Mouse (Mus musculus) lung, embryonic 14.5 days (tissue): ENCODE results near the gene L3mbtl1. TPM values are rescaled to one million over a fixed set of nuclear protein-coding genes. Genes with fewer than 3 reads are reported as not detected.

ENCODE experiments used
- ATAC-seq: fragments of 200-750 bp; cut with Nextera tagmentation; 2 replicates; pipeline ENCODE4 v1.8.0; 2017; ENCODE audit warnings: mild to moderate bottlenecking, moderate TSS enrichment, moderate library complexity; ENCODE audit not compliant: insufficient read depth
- DNase-seq: peaks from one replicate; pipeline ENCODE4 v3.0.0-alpha.2; 2015
- H3K27ac ChIP-seq: fragments of 300-500 bp; sonication (generic); 2 replicates; pipeline ENCODE4 v1.5.1; 2014; ENCODE audit warnings: low read depth, mild to moderate bottlenecking, moderate library complexity
- H3K27me3 ChIP-seq: fragments of 300-500 bp; sonication (generic); 2 replicates; pipeline ENCODE4 v1.6.1; 2014; ENCODE audit warnings: low read length, control low read depth; ENCODE audit not compliant: insufficient read depth
- H3K36me3 ChIP-seq: fragments of 300-500 bp; sonication (generic); 2 replicates; pipeline ENCODE4 v1.6.1; 2014; ENCODE audit warnings: control low read depth; ENCODE audit not compliant: insufficient read depth
- H3K4me1 ChIP-seq: fragments of 300-500 bp; sonication (generic); 2 replicates; pipeline ENCODE4 v1.6.1; 2014; ENCODE audit warnings: antibody characterized with exemption, control low read depth; ENCODE audit not compliant: insufficient read depth
- H3K4me2 ChIP-seq: fragments of 300-500 bp; sonication (generic); 2 replicates; pipeline ENCODE4 v1.6.1; 2014; ENCODE audit warnings: mild to moderate bottlenecking
- H3K4me3 ChIP-seq: fragments of 300-500 bp; sonication (generic); 2 replicates; pipeline ENCODE4 v1.5.1; 2014; ENCODE audit warnings: low read depth, low read length
- H3K9ac ChIP-seq: fragments of 300-500 bp; sonication (generic); 2 replicates; pipeline ENCODE4 v1.6.1; 2014
- H3K9me3 ChIP-seq: fragments of 300-500 bp; sonication (generic); 2 replicates; pipeline ENCODE4 v1.6.1; 2016; ENCODE audit warnings: low read depth, low read length, control low read depth
- CTCF ChIP-seq: IDR thresholded peaks from 2 replicates; pipeline ENCODE4 v1.5.1; 2016; ENCODE audit warnings: antibody characterized with exemption, low read depth
- WGBS: fragments of 180-500 bp; shearing (Covaris S2); extraction: QIAGEN DNeasy Blood & Tissue Kit; methylation state at CpG from one replicate; pipeline ENCODE4 v1.1.7; 2014; 5-methylcytosine and 5-hydroxymethylcytosine counted together
- polyA plus RNA-seq: library from polyadenylated mRNA; unstranded; fragments of >200 nt; fragmentation: Nextera tagmentation; extraction: Ambion mirVana; gene quantifications from 2 replicates; pipeline ENCODE4 v1.2.1, GENCODE M21; 2014

Gene L3mbtl1
- polyA plus RNA-seq, 1 experiment from 2014 or later = 0.21 TPM

DNA sequence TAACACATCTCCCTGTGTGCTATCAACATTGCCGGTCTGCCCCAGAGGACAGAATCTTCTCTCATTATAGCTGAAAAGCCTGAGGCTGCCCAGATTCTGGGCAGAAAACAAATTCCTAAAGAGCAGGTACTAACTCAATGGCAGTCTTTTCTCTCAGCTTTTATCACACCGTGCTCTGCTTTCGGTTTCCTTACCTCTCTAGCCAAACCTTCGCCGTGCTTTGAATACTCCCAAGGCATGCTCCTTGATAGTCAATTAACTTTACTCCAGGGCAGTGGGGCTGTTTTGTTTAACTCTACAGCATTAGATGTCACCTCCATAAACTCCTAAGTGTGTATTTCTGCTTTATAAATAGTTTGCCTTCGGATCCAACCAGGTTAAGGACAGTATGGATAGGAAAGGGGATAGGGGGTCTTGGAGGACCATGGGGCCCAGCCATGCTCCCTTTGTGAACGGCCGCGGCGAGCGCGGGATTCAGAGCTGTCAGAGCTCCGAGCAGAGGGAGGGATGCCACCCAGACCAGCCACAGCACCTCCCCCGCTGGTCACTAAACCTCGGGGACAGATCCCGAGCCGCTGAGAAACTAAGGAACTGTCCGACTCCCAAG is 12.7 kb upstream of the L3mbtl1 start:
- no peak for TF ChIP-seq CTCF
- ATAC-seq (peak; percentile 2; the same call in 1 of the 2 replicates), DNase-seq (peak; percentile 64)
- H3K9ac ChIP-seq = peak overlapping the region; percentile 100
- under 1% methylated on average over 18 of the region's 18 CpGs for WGBS
- peak overlapping the region; percentile 99 for H3K4me3 ChIP-seq
- no peaks in the 10 kb centered on the region for H3K9me3 ChIP-seq
- peaks cover 4% of the 10 kb centered on the region for H3K27me3 ChIP-seq
- H3K27ac ChIP-seq = peak overlapping the region; percentile 98
- peak overlapping the region; percentile 89 for H3K4me2 ChIP-seq
- H3K36me3 ChIP-seq = peaks cover 30% of the 10 kb centered on the region
- H3K4me1 ChIP-seq = 0 out of 2 replicates have a peak, but pooled peaks cover 3% of the 10 kb centered on the region

GRCm38 (mm10) chr2:162931123-162931673 is 12.1 kb upstream of the L3mbtl1 start, which contains the start of gene Srsf6:
Gene Srsf6 (plus strand): TSS chr2:162931528.
- peak; percentile 98 for DNase-seq
- Histone ChIP-seq H3K4me3 (peak within 1 kb of the TSS; percentile 99), H3K27ac (peak within 1 kb of the TSS; percentile 98), H3K36me3 (peaks cover 35% of the 10 kb centered on the region), H3K9ac (peak within 1 kb of the TSS; percentile 100), H3K9me3 (no peaks in the 10 kb centered on the region), H3K4me2 (peak within 1 kb of the TSS; percentile 89), H3K27me3 (peaks cover 4% of the 10 kb centered on the region), H3K4me1 (0 out of 2 replicates have a peak, but pooled peaks cover 3% of the 10 kb centered on the region)
- no peak for TF ChIP-seq CTCF
- under 1% methylated on average over 41 of the region's 68 CpGs for WGBS
- peak; percentile 91 for ATAC-seq

DNA sequence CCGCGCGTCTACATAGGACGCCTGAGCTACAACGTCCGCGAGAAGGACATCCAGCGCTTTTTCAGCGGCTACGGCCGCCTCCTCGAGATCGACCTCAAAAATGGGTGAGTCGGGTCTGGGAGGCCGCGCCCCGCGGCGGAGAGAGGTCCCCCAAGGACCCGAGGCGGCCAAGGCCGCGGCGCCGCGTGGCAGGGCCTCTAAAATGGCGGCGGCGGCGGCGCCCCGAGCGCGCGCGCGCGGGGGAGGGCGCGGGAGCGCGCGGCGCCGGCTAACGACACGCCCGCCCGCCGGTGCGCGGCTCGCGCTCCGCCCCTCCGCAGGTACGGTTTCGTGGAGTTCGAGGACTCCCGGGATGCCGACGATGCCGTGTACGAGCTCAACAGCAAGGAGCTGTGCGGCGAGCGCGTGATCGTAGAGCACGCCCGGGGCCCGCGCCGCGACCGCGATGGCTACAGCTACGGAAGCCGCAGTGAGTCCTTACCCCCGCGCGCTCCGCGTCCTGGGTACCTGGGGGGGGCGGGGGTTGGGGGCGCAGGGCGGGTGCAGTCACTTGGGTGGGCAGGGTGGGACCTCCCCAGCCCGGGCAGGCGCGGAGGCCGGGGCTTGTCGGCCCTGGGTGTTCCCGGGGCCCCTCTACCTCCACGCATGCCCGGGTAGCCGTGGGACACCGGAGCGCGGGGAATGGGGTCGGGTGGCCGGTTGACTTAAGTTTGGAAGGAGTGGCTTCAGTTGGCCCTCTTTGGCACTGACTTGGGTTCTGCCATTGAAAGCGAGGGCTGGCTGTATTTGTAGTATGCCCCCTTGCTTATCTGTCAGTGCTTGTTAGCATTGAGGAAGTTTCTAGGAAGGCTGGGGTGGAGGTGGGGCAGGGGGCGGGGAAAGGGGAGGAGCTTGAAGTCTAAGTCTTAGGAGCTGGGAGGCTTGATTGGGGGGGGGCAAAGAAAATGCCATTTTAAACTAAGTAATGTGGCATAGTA is 11.3 kb upstream of the L3mbtl1 start:
- peak overlapping the region; percentile 99 for H3K4me3 ChIP-seq
- ATAC-seq = peak; percentile 49
- H3K9me3 ChIP-seq = no peaks in the 10 kb centered on the region
- H3K27ac ChIP-seq = peak overlapping the region; percentile 98
- 0 out of 2 replicates have a peak, but pooled peaks cover 3% of the 10 kb centered on the region for H3K4me1 ChIP-seq
- H3K4me2 ChIP-seq = peak overlapping the region; percentile 89
- H3K27me3 ChIP-seq = peaks cover 4% of the 10 kb centered on the region
- TF ChIP-seq CTCF = no peak
- peak overlapping the region; percentile 100 for H3K9ac ChIP-seq
- peak; percentile 78 for DNase-seq
- H3K36me3 ChIP-seq = peaks cover 43% of the 10 kb centered on the region
- WGBS = under 1% methylated on average over 83 of the region's 103 CpGs

DNA sequence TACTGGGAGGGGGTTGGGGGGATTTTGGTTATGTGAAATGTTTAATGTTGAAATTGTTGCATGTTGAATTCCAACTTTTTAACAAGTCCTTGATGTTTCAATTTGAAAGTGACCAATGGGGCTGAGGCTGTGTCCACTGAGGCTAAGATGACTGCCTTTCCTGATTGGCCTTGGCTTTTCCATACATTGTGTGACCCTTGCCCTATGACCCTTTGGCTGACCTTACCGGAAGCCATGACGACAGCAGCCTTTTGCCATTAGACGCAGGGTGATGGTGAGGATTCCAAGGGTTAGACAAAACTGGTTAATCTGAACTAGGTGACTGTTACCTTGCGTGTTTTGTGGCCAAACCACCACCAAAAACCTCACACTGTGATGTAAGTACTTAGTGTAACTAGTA is 10.6 kb upstream of the L3mbtl1 start:
- peak; percentile 38 for DNase-seq
- no peak for TF ChIP-seq CTCF
- Histone ChIP-seq H3K27me3 (peaks cover 4% of the 10 kb centered on the region), H3K4me2 (peak overlapping the region; percentile 89), H3K4me3 (peak overlapping the region; percentile 99), H3K27ac (no peak overlapping the region), H3K36me3 (peaks cover 50% of the 10 kb centered on the region), H3K4me1 (0 out of 2 replicates have a peak, but pooled peaks cover 3% of the 10 kb centered on the region), H3K9me3 (no peaks in the 10 kb centered on the region), H3K9ac (peak overlapping the region; percentile 100)
- no peak for ATAC-seq
- 41% methylated on average over 4 of the region's 4 CpGs for WGBS

DNA sequence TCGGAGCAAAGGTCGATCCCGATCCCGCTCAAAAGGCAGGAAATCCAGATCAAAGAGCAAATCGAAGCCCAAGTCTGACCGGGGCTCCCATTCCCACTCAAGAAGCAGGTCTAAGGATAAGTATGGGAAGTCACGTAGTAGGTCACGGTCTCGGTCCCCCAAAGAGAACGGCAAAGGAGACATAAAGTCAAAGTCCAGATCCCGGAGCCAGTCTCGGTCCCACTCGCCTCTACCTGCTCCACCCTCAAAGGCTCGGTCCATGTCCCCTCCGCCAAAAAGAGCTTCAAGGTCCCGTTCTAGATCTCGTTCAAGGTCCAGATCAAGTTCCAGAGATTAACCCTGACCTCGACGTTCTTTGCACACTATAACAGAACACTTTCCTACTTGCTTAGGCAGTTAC is 8.9 kb upstream of the L3mbtl1 start:
- Histone ChIP-seq H3K9me3 (no peaks in the 10 kb centered on the region), H3K9ac (no peak overlapping the region), H3K27me3 (peaks cover 2% of the 10 kb centered on the region), H3K4me3 (no peak overlapping the region), H3K4me2 (no peak overlapping the region), H3K36me3 (peaks cover 66% of the 10 kb centered on the region), H3K27ac (no peak overlapping the region), H3K4me1 (0 out of 2 replicates have a peak, but pooled peaks cover 3% of the 10 kb centered on the region)
- ATAC-seq = no peak
- WGBS = 92% methylated on average over 19 of the region's 19 CpGs
- no peak for DNase-seq
- TF ChIP-seq CTCF = no peak

DNA sequence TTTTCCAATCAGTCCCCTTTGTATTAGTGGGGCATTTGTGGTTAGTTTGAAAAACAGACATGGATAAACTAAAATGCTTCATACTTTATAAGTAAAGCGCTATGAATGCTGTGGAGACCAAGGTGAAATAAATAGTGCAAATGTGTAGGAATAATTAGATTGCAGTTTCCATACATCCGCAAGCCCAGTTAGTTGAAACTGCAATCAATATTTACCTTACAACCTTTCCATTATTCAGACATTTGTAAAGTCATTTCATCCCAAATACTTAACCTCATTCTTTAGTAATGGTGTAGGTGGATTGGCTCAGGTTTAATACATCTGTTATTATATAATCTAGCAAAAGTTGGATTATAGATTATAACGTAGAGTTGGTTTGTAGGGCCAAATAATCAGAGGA is 7.6 kb upstream of the L3mbtl1 start:
- 91% methylated on average over 3 of the region's 3 CpGs for WGBS
- Histone ChIP-seq H3K4me3 (no peak overlapping the region), H3K9ac (no peak overlapping the region), H3K9me3 (no peaks in the 10 kb centered on the region), H3K36me3 (peaks cover 79% of the 10 kb centered on the region), H3K4me2 (no peak overlapping the region), H3K4me1 (0 out of 2 replicates have a peak, but pooled peaks cover 3% of the 10 kb centered on the region), H3K27me3 (no peaks in the 10 kb centered on the region), H3K27ac (no peak overlapping the region)
- DNase-seq (no peak), ATAC-seq (no peak)
- TF ChIP-seq CTCF = no peak

DNA sequence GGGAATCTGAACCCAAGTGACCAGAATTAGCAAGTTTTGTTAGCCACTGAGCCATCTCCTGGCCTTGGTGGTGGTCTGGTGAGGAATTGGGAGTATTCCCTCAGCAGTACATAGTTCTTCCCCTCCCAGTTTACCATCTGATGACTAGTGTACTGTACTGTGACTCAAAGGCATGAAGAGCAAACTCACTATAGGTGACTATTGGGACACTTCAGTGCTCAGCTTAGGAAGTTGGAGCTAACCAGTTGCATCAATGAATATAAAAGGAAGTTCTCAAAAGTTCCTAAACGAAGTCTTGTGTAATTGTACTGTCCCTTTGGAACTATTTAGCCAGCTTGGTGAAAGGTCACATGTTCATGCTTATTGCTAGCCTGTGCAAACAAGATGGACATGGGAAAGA is 3.7 kb upstream of the L3mbtl1 start:
- Histone ChIP-seq H3K4me3 (no peak overlapping the region), H3K36me3 (peaks cover 64% of the 10 kb centered on the region), H3K9me3 (no peaks in the 10 kb centered on the region), H3K27me3 (peaks cover 20% of the 10 kb centered on the region), H3K4me1 (no peaks in the 10 kb centered on the region; the same call in 1 of the 2 replicates), H3K9ac (no peak overlapping the region), H3K4me2 (no peak overlapping the region), H3K27ac (no peak overlapping the region)
- TF ChIP-seq CTCF = no peak
- ATAC-seq = no peak
- DNase-seq = no peak
- 67% methylated on average over 1 of the region's 1 CpGs for WGBS
